Mouse (Mus musculus) brain, embryonic 14.5 days (tissue): ENCODE measurements around the gene Bco2. TPM values are rescaled to one million over a fixed set of nuclear protein-coding genes. Genes with fewer than 3 reads are reported as not detected.

ENCODE experiments used
- DNase-seq: peaks from one replicate; pipeline ENCODE4 v3.0.0-alpha.2; 2011; ENCODE audit warnings: low read depth
- CTCF ChIP-seq: fragments of 200-500 bp; IDR thresholded peaks from 2 replicates; pipeline ENCODE4 v1.5.1; 2012; ENCODE audit warnings: inconsistent platforms, mild to moderate bottlenecking, moderate library complexity, borderline replicate concordance; ENCODE audit not compliant: insufficient read depth, insufficient read length; ENCODE audit errors: extremely low read depth
- POLR2A ChIP-seq: fragments of 200-500 bp; IDR thresholded peaks from 2 replicates; pipeline ENCODE4 v1.6.1; 2012; ENCODE audit warnings: mild to moderate bottlenecking, inconsistent platforms, borderline replicate concordance; ENCODE audit not compliant: poor library complexity, insufficient read depth, insufficient read length, severe bottlenecking; ENCODE audit errors: extremely low read depth
- polyA plus RNA-seq: library from polyadenylated mRNA; depleted of rRNA; stranded (reverse); fragments of >200 nt; gene quantifications from 2 replicates; pipeline ENCODE4 v1.2.3, GENCODE M21; 2012; rRNA removed

Gene Bco2
- polyA plus RNA-seq = 0.26 and 0.37 TPM in 2 replicates

DNA sequence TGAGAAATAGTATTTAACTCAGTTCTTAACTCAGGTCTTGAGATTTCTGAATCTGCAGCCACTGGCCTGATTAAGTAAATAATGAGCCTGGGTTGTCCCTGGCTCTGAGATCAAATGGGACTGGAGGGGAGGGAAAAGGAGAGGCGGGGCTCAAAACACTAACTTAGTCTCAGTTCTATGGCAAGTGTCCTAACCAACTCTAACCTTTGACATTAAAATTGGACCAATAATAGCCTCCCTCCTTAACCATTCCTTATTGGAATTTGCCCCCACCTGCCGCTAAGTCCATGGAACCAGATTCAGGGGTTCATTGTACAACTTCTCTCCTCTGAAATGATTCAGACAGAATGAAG, at the start of gene Bco2:
Bco2 (minus strand) TSS at position 88 of the 353 bp plus-strand sequence.
- DNase-seq = no peak

DNA sequence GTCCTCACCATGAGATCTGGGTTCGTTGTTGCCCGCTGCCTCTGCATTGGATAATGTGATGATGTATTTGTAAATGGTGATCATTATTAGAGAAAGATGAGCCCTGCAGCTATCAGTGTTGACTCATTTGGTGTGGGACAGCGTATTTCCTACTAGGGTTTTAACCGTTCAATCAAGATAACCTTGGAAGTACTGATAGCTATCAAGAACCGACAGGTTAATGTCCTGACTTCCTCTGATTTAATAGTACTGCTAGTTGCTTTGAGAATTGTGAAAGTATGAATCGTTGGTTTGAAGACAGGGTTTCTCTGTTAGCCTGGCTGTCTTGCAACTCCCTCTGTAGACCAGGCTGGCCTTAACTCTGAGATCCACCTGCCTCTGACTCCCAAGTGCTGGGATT, 49.4 kb upstream of the Bco2 start:
- no peak for DNase-seq
- TF ChIP-seq CTCF = no peak
- no peak for TF ChIP-seq POLR2A

More for the DNA sequence above, at the start of gene Bco2:
- TF ChIP-seq POLR2A = no peak
- TF ChIP-seq CTCF = no peak

DNA sequence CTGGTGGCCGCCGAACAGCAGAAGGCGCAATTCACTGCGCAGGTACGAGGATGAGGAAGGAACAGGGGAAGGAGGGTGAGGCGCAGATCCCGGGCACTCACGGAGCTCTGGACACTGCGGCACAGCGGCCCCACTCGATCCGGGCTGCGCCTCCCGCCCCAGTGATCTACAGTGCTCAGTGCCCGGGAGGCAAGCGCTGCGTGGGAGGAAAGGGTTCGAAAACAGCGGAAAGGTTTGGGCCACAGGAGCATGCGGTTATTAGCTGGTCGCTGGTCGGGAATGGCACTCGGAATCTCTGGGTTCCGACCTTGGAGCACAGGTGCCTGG, 49.0 kb upstream of the Bco2 start:
- no peak for DNase-seq
- TF ChIP-seq CTCF = no peak; the same call in 1 of the 2 replicates
- TF ChIP-seq POLR2A = no peak

DNA sequence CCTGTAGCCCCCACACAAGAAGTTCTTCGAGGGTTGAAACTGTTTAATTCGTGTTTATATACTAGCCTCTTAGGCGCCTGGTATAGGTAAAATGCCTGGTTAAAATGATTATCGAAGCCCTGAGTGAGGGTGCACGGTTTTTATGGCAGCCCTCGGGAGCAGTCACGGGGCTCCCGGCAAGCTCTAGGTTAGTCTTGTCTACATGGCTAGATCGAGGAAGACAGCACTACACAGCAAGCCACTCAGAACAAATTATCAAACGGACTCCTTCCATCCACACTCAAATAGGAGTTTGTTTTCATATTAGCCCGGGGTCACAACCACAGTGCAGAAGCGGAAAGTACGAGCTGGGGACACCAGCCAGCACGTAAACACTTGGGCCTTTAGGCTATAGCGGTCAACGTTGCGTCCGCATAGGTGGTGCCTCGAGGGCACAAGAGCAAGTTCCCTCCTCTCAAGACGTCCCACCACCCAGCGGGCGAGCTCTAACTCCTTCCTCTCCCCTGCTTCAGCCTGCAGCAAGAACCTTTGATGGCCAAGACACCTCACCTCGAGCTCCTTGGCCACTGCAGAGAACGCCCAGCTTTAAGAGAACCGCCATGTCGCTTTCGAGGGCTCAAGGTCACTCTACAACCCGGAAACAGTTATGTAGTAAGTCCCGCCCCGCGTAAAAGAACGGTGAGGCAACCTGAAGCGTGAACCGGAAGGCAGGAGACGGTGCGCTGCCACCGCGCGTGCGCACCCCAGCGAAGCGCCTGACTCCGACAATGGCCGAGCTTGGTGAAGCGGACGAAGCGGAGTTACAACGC, 48.4 kb upstream of the Bco2 start, which contains the start of the genes Sdhd and Timm8b:
Sdhd (minus strand) TSS at position 624 of the 809 bp plus-strand sequence.
Timm8b (plus strand) TSS at position 722 of the 809 bp plus-strand sequence.
- no peak for TF ChIP-seq CTCF
- peak; percentile 65; the same call in 1 of the 2 replicates for TF ChIP-seq POLR2A
- peak; percentile 98 for DNase-seq

DNA sequence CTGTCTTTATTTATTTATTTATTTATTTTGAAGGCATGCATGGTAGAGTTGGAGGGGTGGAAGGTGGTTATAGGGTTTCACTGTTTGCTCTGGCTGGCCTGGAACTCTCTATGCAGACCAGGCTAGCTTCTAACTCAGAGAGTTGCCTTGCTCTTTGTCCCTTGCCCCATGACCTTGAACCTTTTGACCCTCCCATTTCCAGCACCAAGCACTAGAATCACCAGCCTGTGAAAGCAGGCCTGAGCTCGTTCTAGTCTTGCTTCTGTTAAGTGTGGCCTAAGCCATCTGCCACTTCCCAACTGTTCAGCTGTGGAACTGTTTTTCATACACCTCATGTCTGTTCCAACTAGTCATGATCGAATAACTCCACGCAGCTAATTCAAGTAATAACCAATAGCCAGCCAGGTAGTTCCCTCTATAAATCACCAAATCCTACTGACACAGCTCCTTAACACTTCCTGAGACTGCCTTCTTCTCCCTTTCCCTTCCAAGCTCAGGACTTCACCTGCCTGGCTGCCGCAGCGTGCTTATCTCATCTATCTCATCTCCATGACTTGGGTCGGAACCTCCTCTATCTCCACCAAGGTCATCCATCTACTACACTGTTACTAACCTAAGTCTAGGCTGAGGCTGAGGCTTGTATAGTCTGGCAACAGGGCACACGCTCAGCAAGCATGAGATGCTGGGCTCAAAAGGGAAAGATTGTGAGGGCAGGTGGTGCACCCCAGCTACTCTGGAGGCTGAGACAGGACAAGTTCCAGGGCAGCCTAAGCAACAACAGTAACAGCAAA, 47.3 kb upstream of the Bco2 start:
- TF ChIP-seq POLR2A = no peak
- TF ChIP-seq CTCF = no peak
- DNase-seq = no peak

DNA sequence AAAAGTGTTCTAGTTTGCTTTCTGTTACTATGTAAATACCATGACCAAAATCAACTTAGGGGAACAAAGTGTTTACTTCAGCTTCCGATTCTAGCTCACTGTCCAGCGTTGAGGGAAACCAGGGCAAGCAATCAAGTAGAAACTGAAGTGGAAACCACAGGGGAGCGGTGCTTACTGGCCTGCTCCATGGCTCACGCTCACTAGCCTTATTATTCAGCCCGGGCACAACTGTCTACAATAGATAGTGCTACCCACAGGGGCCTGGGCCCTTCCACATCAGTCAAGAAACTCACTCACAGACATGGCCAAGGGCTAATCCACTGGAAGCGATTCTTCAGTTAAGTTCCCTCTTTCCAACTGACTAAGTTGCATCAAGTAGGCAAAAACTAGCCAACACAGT, 46.6 kb upstream of the Bco2 start:
- DNase-seq = no peak
- TF ChIP-seq POLR2A (no peak), CTCF (no peak)

DNA sequence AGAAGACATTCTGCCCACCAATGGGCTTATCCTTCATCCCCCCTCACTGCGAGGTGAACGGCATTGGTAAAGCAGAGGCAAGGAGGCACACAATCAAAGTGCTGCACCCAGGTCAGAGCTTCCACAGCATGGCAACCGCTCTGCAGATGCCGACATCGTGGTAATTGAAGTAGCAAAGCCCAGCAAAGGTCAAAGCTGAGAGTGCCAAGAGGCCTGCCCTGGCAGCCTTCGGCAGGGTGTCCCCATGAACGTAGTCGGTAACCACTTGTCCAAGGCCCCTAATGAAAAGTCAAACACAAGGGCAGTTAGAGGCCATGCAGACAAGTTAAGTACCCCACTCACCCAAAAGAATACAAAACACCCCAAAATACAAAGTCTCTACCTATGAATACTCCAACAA, 42.0 kb upstream of the Bco2 start:
- DNase-seq = no peak
- TF ChIP-seq CTCF (no peak), POLR2A (no peak)

DNA sequence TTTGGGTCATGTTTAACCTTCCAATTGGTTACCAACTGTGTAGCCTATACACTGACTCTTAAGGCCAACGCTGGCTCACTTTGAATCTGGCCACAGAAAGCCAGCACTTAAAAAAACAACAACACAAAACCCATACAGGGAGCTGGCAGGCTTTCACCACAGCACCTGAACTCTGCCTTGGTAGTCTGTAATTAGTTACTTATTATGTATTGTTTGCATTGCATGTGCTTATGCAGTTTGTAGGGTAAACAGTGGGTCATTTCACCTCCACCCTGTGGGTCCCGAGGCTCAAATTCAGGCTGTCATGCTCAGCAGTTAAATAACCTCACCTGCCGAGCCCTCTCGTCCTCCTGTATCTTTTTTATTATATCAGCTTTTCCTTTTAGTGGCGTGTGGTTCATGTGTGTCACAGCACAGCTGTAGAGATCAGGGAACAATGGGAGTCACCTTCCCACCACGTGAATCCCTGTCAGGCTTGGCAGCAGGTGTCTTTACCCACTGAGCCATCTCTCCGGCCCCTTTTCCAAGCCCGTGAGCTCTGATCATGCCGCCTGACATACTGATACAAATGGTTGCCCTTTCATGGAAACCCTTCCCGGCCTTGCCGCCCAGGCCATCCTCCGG, 39.9 kb upstream of the Bco2 start:
- no peak for DNase-seq
- TF ChIP-seq CTCF = no peak
- no peak for TF ChIP-seq POLR2A

DNA sequence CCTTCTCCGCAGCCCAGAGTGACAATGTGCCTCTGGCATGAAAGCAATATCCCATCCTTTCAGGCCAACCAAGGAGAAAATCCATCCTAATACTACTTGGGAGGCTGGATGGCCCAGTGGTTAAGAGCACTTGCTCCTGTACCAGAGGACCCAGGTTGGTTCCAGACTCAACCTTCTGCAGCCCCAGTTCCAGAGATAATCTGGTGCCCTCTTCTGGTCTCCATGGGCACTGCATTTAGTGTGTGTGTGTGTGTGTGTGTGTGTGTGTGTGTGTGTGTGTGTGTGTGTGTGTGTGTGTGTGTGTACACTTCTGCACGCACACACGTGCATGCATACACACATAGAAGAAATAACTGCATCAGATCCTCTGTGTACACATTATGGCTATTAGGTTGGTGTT, 38.6 kb upstream of the Bco2 start:
- DNase-seq = peak; percentile 30
- TF ChIP-seq CTCF = peak; percentile 45; the same call in 1 of the 2 replicates
- no peak for TF ChIP-seq POLR2A

DNA sequence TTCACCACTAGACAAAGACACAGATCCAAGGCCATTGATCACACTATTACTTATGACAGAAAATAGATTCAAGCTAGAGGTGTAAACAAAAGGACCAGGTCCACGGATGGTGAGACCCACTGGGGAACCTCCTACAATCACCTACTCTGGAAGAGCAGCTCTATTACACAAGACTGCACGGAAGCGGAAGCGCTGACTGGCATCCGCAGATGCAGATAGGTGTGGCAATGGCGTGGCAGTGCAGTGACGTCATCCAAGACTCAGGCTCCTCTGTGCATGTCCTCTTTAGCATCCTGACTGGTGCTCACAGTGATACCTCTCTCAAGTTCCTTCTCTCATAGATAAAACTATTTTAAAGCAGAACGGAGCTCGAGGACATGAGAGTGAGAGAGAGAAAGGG, 38.0 kb upstream of the Bco2 start:
- TF ChIP-seq POLR2A (no peak), CTCF (no peak)
- no peak for DNase-seq

DNA sequence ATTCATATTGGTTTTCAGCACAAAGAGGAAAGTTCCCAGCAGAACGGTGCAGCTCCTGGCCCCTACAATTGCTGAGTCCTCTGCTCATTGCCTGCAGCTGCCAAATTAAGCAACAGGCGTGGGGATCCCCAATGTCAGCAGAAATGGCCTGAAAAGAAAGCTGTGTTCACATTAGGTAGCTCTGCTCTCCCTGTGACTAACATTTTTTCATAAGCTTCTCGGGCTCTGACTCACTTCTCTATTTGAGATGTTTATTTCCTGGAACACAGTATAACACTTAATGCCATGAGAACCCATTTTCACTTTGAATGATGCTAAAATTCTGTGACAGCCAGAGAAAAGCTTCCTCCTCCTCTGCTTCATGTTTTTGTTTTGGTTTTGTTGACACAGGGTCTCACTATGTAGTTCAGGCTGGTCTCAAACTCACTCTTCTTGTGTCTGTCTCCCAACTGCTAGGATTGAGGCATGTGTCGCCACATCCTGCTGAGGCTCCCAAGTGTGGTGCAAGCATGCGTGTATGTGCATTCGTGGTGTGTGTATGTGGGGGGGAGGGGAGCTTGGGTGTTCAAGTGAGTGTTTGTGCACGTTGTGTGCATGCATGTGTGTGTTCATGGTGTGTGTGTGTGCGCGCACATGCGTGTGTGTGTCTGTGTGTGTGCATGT, 36.0 kb upstream of the Bco2 start:
- TF ChIP-seq POLR2A (no peak), CTCF (no peak)
- DNase-seq = no peak
